Mouse (Mus musculus) erythroblast, embryonic 14.5 days (primary cell): ENCODE results near the gene Etv2.

ENCODE experiments used
- GATA1 ChIP-seq: IDR thresholded peaks from 2 replicates; pipeline ENCODE4 v1.6.1; 2012; ENCODE audit warnings: low read length, inconsistent platforms, mixed read lengths
- TAL1 ChIP-seq: IDR thresholded peaks from 3 replicates; pipeline ENCODE4 v1.6.1; 2012; ENCODE audit warnings: low read length, inconsistent platforms, mixed read lengths

- TF ChIP-seq TAL1 (no peak), GATA1 (no peak)
Measured at GRCm38 (mm10) chr7:30596811-30597210, 38.8 kb downstream of the Etv2 start.
